Mouse (Mus musculus): ENCODE results near the gene Mmrn1. TPM values are rescaled to one million over a fixed set of nuclear protein-coding genes. Genes with fewer than 3 reads are reported as not detected.
"Not testable (repeated sequence)": the region's sequence is repeated elsewhere in the genome, so short reads cannot be mapped to it uniquely, and the experiment has no call there.

The Mmrn1 gene
- not detected for total RNA-seq (2021)
- long read RNA-seq: 0 reads

GRCm38 (mm10) chr6:60924676-60925075 lies at the start of gene Mmrn1:
TSS of gene Mmrn1 (plus strand) at chr6:60924976.
- not testable (repeated sequence) for DNase-seq (ENCODE audit: low spot score in 2 of 2)

DNA sequence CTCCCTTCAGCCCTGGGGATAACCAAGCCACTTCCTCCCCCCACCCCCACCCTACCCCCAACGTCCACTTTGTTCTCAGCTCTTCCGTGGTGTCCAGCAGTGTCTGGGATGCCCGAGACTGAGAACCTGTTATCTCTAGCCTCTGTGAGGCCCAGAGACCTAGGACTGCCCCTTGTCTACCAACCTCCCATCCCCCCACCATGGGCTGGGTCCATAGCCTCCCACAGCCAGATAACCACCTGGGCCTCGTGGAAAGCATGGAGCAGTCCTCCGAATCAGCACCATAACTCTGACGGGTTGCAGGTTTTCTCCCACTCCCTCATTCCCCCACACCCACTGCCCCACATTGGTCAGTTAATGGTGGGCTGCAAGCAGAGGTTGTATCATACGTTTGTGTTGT lies 44.4 kb upstream of the Mmrn1 start:
- DNase-seq (ENCODE audit: low spot score in 2 of 2): no peak

DNA sequence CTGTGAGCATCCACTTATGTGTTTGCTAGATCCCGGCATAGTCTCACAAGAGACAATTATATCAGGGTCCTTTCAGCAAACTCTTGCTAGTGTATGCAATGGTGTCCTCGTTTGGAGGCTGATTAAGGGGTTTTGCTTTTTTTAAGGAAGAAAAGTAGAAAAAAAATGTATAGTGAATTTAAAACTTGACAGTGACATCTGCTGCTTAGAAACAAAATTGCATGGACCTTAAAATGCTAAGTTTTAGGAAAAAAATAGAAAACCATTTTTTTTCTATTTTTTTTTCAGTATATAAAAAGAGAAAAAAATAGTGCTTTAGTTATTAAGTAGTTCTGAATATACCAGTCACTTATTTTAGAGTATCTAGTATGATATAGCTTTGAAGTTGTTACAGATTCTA lies 43.2 kb upstream of the Mmrn1 start:
- DNase-seq (ENCODE audit: low spot score in 2 of 2): no peak

DNA sequence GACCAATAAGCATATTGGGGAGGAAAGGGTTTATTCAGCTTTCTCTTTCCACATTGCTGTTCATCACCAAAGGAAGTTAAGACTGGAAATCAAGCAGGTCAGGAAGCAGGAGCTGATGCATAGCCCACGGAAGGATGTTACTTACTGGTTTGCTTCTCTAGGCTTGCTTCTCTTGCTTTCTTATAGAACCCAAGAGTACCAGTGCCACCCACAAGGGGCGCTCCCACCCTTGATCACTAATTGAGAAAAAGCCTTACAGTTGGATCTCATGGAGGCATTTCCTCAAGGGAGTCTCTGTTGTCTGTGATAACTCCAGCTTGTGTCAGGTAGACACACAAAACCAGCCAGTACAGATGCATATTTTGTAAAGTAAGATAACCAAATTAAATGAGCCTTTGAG lies 17.5 kb upstream of the Mmrn1 start:
- no peak for DNase-seq (ENCODE audit: low spot score in 2 of 2)

GRCm38 (mm10) chr6:60931364-60931763 lies 6.6 kb downstream of the Mmrn1 start:
- DNase-seq (ENCODE audit: low spot score in 2 of 2): peak; percentile 3 to 48

GRCm38 (mm10) chr6:60934835-60935234 lies 10.1 kb downstream of the Mmrn1 start:
- DNase-seq (ENCODE audit: low spot score in 2 of 2): no peak

- no peak for DNase-seq (ENCODE audit: low spot score in 2 of 2)
Observed at GRCm38 (mm10) chr6:60935448-60936130, 10.8 kb downstream of the Mmrn1 start.

DNA sequence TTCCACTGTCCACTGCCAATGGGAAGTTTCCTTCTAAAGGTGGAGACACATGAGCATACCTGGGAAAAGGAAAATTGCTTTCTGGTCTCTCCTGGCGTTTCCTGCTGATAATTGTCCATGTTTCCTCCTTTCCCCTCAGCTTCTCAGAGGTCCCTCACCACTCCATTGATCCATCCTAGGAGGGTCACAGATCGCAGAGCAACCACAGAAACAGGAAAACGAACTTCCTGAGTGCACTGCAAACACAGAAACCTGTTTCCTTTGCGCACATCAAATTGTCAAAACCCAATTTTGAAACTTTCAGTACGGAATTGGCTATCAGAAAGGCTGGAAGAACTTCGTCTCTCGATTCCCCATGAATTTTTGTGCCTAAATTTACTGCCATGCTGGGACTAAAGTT lies 19.4 kb downstream of the Mmrn1 start:
- no peak for DNase-seq (ENCODE audit: low spot score in 2 of 2)

- no peak for DNase-seq (ENCODE audit: low spot score in 2 of 2)
Observed at GRCm38 (mm10) chr6:60944621-60945020, 19.8 kb downstream of the Mmrn1 start.

- peak; percentile 11 to 42 for DNase-seq (ENCODE audit: low spot score in 2 of 2)
Observed at GRCm38 (mm10) chr6:60950415-60950814, 25.6 kb downstream of the Mmrn1 start.

GRCm38 (mm10) chr6:60961285-60961684 lies 36.5 kb downstream of the Mmrn1 start:
- no peak for DNase-seq (ENCODE audit: low spot score in 2 of 2)

- no peak for DNase-seq (ENCODE audit: low spot score in 2 of 2)
Observed at GRCm38 (mm10) chr6:60961838-60962237, 37.1 kb downstream of the Mmrn1 start.

GRCm38 (mm10) chr6:60962668-60963067 lies 37.9 kb downstream of the Mmrn1 start:
- no peak for DNase-seq (ENCODE audit: low spot score in 2 of 2)

- DNase-seq (ENCODE audit: low spot score in 2 of 2): no peak
Observed at GRCm38 (mm10) chr6:60963726-60964125, 39.0 kb downstream of the Mmrn1 start.

GRCm38 (mm10) chr6:60966931-60967330 lies 42.2 kb downstream of the Mmrn1 start:
- no peak for DNase-seq (ENCODE audit: low spot score in 2 of 2)

GRCm38 (mm10) chr6:60969407-60969806 lies 44.6 kb downstream of the Mmrn1 start:
- DNase-seq (ENCODE audit: low spot score in 2 of 2): no peak

DNA sequence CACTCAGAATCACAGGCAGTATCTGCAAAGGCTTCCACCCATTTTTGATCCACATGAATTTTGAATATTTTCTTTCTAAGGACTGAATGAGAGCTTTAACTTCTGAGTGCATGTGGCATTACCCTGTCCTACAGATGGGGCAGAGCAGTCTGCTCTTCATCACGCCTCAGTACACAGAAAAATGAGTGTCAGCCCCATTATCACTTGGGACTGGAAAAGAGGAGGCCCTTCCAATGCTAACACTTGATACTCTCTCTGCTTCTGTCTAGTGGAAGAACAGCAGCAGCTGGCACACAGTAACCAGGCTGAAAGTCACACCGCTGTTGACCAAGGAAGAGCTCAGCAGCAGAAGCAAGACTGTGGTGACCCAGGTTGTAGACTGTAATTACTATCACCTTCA lies 46.0 kb downstream of the Mmrn1 start:
- no peak for DNase-seq (ENCODE audit: low spot score in 2 of 2)

GRCm38 (mm10) chr6:60978610-60979009 lies 53.8 kb downstream of the Mmrn1 start:
- DNase-seq (ENCODE audit: low spot score in 2 of 2): no peak

DNA sequence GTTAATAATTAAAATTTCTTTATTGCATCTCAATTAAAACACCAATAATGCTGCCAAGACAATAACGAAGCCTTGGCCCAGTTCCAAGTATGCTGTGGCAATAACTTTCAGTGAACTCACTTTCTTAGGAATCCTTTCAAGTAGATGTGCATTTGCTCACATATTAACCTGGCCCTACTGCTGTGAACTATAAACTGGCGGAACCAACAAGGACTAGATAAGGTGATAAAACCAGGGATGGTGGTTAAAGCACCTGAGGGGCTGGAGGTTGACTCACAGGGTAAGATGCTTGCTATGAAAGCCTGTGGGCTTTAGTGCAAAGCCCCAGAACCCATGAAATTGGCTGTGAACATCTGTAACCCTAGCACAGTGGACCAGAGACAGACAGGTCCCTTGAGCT lies 54.3 kb downstream of the Mmrn1 start:
- no peak for DNase-seq (ENCODE audit: low spot score in 2 of 2)

- DNase-seq (ENCODE audit: low spot score in 2 of 2): no peak
Observed at GRCm38 (mm10) chr6:60984360-60984759, 59.6 kb downstream of the Mmrn1 start.

GRCm38 (mm10) chr6:60985919-60986318 lies 61.1 kb downstream of the Mmrn1 start:
- peak in 1 of 2 experiments; percentile 20 for DNase-seq (ENCODE audit: low spot score in 2 of 2)

GRCm38 (mm10) chr6:60986914-60987313 lies 62.1 kb downstream of the Mmrn1 start:
- DNase-seq (ENCODE audit: low spot score in 2 of 2): peak in 1 of 2 experiments; percentile 3

- DNase-seq (ENCODE audit: low spot score in 2 of 2): no peak
Observed at GRCm38 (mm10) chr6:60987804-60988203, 63.0 kb downstream of the Mmrn1 start.
